Mouse (Mus musculus) ES-Bruce4 (cell line): ENCODE measurements around the gene Cd6.

Source experiments
- CTCF ChIP-seq: IDR thresholded peaks from one replicate; pipeline ENCODE4 v1.8.1; 2011; ENCODE audit warnings: low read depth, low read length
- EP300 ChIP-seq: IDR thresholded peaks from 2 replicates; pipeline ENCODE4 v1.6.1; 2011; ENCODE audit warnings: low read depth, low read length; ENCODE audit not compliant: insufficient read depth
- POLR2A ChIP-seq: IDR thresholded peaks from one replicate; pipeline ENCODE4 v1.8.1; 2011; ENCODE audit warnings: low read length; ENCODE audit not compliant: insufficient read depth

DNA sequence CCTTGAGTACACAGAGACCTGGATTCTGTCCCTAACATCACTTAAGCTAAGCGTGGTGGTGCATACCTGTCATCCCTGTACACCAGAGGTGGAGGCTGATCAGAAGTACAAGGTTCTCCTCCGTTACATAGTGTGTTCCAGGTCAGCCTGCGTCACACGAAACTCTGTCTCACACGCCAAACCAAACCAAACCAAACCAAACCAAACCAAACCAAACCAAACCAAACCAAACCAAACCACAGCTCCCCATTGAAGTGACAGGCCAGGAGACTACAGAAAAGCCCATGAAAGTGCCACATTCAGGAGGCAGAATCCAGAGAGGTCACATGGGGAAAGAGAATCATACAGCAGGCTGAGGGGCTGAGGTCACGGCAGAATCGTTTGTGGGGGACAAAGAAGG lies 57.9 kb downstream of the Cd6 start:
- TF ChIP-seq EP300 (no peak), CTCF (no peak), POLR2A (no peak)
